Mouse (Mus musculus) neural tube, embryonic 14.5 days (tissue): ENCODE measurements around the gene Lgals3bp. TPM values are rescaled to one million over a fixed set of nuclear protein-coding genes. Genes with fewer than 3 reads are reported as not detected.

Source experiments
- ATAC-seq: fragments of 200-750 bp; cut with Nextera tagmentation; 2 replicates; pipeline ENCODE4 v1.8.0; 2017; ENCODE audit warnings: low read depth, mild to moderate bottlenecking, moderate TSS enrichment, moderate library complexity
- H3K27ac ChIP-seq: fragments of 300-500 bp; sonication (generic); 2 replicates; pipeline ENCODE4 v1.5.1; 2014; ENCODE audit warnings: low read depth, mild to moderate bottlenecking, control low read depth, low read length, moderate library complexity, mixed read lengths
- H3K27me3 ChIP-seq: fragments of 300-500 bp; sonication (generic); 2 replicates; pipeline ENCODE4 v1.6.1; 2014; ENCODE audit warnings: low read length; ENCODE audit not compliant: control insufficient read depth, insufficient read depth
- H3K36me3 ChIP-seq: fragments of 300-500 bp; sonication (generic); 2 replicates; pipeline ENCODE4 v1.6.1; 2014; ENCODE audit warnings: low read length, mixed read lengths; ENCODE audit not compliant: control insufficient read depth, insufficient read depth
- H3K4me1 ChIP-seq: fragments of 300-500 bp; sonication (generic); 2 replicates; pipeline ENCODE4 v1.6.1; 2014; ENCODE audit warnings: low read length; ENCODE audit not compliant: control insufficient read depth, insufficient read depth
- H3K4me2 ChIP-seq: fragments of 300-500 bp; sonication (generic); 2 replicates; pipeline ENCODE4 v1.6.1; 2014; ENCODE audit warnings: mild to moderate bottlenecking, low read depth, low read length, control low read depth
- H3K4me3 ChIP-seq: fragments of 300-500 bp; sonication (generic); 2 replicates; pipeline ENCODE4 v1.5.1; 2014; ENCODE audit warnings: low read depth, low read length, control low read depth, mixed read lengths
- H3K9ac ChIP-seq: fragments of 300-500 bp; sonication (generic); replicated peaks from 2 replicates; pipeline ENCODE4 v1.6.1; 2014; ENCODE audit warnings: low read depth, mild to moderate bottlenecking, control low read depth, low read length, mixed read lengths
- H3K9me3 ChIP-seq: fragments of 300-500 bp; sonication (generic); 2 replicates; pipeline ENCODE4 v1.6.1; 2016; ENCODE audit warnings: low read length; ENCODE audit not compliant: control insufficient read depth
- WGBS: fragments of 180-500 bp; shearing (Covaris S2); extraction: QIAGEN DNeasy Blood & Tissue Kit; methylation state at CpG from one replicate; pipeline ENCODE4 v1.1.7; 2014; 5-methylcytosine and 5-hydroxymethylcytosine counted together
- polyA plus RNA-seq: library from polyadenylated mRNA; unstranded; fragments of >200 nt; fragmentation: Nextera tagmentation; extraction: Ambion mirVana; gene quantifications from 2 replicates; pipeline ENCODE4 v1.2.1, GENCODE M21; 2014

Gene Lgals3bp
- polyA plus RNA-seq, 1 experiment from 2014 or later: 1.9 TPM

DNA sequence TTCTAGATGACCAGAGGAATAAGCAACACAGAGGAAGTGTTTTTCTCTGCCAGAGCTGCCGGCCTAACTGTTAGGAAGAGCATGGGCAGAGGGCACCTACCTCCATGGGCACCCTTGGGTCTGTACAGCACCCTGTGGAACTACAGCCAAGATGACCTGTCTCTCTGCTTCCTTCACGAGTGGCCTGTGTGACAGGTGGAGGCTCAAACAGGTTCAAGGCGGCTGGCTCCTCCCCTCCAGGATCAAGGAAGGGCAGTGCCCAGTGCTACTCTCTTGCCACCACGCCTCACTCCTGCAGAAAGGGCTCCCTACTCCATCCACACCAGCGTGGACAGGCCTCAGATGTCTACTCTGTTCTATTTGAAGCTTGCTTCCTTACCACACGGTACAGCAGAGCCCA is 13.7 kb upstream of the Lgals3bp start:
- Histone ChIP-seq H3K36me3 (peaks cover 5% of the 10 kb centered on the region; the same call in 1 of the 2 replicates), H3K4me1 (peaks cover 14% of the 10 kb centered on the region), H3K9me3 (no peaks in the 10 kb centered on the region), H3K9ac (0 out of 2 replicates have a peak overlapping the region, but pooled peaks have one; percentile 7), H3K4me3 (no peak overlapping the region), H3K27me3 (no peaks in the 10 kb centered on the region), H3K27ac (no peak overlapping the region), H3K4me2 (no peak overlapping the region)
- 88% methylated on average over 6 of the region's 6 CpGs for WGBS
- ATAC-seq: no peak

DNA sequence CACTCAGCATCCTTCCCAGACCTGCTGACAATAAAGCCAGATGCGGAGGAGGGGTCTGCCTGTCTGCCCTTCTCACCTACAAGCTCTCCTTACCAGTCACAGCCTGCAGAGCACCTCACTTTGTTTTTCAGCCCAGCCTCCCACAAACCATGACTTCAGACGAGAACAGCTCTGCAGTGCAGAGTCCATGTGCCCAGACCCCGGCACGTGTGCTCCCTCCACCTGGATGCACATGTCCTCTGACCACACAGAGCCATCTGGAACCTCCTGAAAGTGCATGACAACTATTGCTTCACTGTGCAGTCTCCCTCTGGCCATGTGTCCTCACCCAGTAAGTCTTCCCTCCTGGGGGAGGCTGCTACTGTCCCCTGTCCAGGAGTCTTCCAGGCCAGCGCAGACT is 12.4 kb upstream of the Lgals3bp start:
- Histone ChIP-seq H3K36me3 (peaks cover 5% of the 10 kb centered on the region; the same call in 1 of the 2 replicates), H3K9me3 (no peaks in the 10 kb centered on the region), H3K27ac (no peak overlapping the region), H3K4me3 (no peak overlapping the region), H3K9ac (no peak overlapping the region), H3K4me2 (no peak overlapping the region), H3K4me1 (peaks cover 11% of the 10 kb centered on the region), H3K27me3 (no peaks in the 10 kb centered on the region)
- no peak for ATAC-seq
- 91% methylated on average over 5 of the region's 5 CpGs for WGBS

DNA sequence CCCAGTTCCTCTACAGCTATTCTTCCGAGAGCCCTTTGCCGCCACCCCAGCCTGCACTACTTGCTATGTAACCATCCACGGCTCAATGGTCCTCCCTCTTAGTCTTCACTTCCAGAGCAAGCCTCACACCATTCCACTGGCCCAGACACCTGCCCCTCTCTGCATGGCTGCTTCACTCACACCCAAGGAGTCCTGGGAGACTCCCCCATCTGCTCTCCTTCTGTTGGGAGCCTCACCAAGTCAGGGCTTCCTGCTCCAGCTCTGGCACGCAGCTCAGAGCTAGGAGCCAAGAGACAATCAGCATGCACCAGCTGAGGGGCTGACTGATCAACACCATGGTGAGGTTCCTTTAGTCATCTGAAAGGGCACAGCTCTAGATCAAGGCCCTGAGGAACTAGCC is 11.2 kb upstream of the Lgals3bp start:
- Histone ChIP-seq H3K9ac (no peak overlapping the region), H3K4me1 (peaks cover 7% of the 10 kb centered on the region), H3K27ac (no peak overlapping the region), H3K4me3 (no peak overlapping the region), H3K27me3 (no peaks in the 10 kb centered on the region), H3K9me3 (no peaks in the 10 kb centered on the region), H3K36me3 (peaks cover 5% of the 10 kb centered on the region; the same call in 1 of the 2 replicates), H3K4me2 (no peak overlapping the region)
- WGBS: 74% methylated on average over 4 of the region's 4 CpGs
- no peak for ATAC-seq

DNA sequence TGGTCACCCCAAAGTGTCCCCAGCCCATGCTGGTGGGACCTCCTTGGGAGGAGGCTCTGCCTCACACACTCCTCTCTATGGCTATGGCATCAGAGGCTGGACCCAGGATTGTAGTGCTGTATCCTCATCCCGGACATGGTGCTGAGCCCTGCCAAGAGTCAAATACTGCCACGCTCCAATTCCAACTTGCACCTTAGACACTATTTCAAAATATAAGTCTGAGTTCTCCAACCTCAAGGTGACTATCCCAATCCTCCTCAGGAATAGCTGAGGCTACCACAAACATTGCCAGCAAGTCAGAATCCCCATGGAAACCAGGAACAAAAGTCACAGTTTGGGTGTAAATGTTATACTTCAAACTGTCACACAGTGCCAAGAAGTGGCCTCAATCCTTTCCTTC is 10.7 kb upstream of the Lgals3bp start:
- H3K4me3 ChIP-seq: no peak overlapping the region
- peaks cover 2% of the 10 kb centered on the region; the same call in 1 of the 2 replicates for H3K4me1 ChIP-seq
- H3K9me3 ChIP-seq: no peaks in the 10 kb centered on the region
- H3K27me3 ChIP-seq: no peaks in the 10 kb centered on the region
- no peak overlapping the region for H3K27ac ChIP-seq
- 94% methylated on average over 2 of the region's 2 CpGs for WGBS
- H3K36me3 ChIP-seq: peaks cover 5% of the 10 kb centered on the region; the same call in 1 of the 2 replicates
- H3K9ac ChIP-seq: no peak overlapping the region
- no peak overlapping the region for H3K4me2 ChIP-seq
- ATAC-seq: no peak

DNA sequence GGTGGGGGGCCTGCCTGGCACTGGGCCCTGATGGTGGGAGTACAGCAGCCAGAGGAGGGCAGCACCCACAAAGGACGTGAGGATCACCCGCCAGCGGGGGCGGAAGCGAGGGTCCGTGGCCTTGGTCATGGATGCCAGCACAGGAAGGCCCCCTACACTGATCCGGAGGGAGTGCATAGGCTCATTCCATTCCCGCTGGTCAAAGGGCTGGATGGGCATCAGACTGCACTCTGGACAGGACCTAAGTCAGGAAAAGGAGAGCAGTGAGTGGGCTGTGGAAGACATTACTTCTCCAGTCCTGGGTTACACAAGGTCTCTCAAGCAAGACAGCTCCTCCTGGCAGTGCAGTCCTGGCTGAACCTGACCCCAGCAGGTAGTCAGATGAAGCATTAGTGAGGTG is 9.4 kb upstream of the Lgals3bp start:
- Histone ChIP-seq H3K9ac (no peak overlapping the region), H3K4me1 (no peaks in the 10 kb centered on the region), H3K36me3 (peaks cover 10% of the 10 kb centered on the region; the same call in 1 of the 2 replicates), H3K9me3 (no peaks in the 10 kb centered on the region), H3K27ac (no peak overlapping the region), H3K4me3 (no peak overlapping the region), H3K27me3 (no peaks in the 10 kb centered on the region), H3K4me2 (no peak overlapping the region)
- ATAC-seq: no peak
- 97% methylated on average over 8 of the region's 8 CpGs for WGBS

DNA sequence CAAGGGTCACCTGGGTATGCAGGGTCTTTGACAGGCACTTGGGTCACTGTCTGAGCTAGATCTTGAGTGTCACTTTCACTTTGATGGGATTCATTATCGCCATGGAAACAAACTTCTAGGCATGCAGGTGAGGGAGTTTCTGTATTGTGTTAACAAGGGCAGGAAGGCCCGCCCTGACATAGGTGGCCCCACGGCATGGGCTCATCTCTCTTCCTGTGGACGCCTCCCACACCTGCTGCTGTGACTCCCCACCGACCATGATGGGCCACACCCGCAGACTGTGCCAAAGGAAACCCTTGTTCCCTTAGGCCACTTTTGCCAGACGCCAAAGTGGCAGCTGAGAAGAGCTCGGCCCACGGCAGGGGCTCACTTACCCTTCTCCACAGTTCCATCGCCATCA is 8.6 kb upstream of the Lgals3bp start:
- Histone ChIP-seq H3K4me1 (no peaks in the 10 kb centered on the region), H3K36me3 (peaks cover 14% of the 10 kb centered on the region; the same call in 1 of the 2 replicates), H3K9me3 (no peaks in the 10 kb centered on the region), H3K4me2 (no peak overlapping the region), H3K9ac (no peak overlapping the region), H3K27me3 (no peaks in the 10 kb centered on the region), H3K27ac (no peak overlapping the region), H3K4me3 (no peak overlapping the region)
- 90% methylated on average over 10 of the region's 10 CpGs for WGBS
- ATAC-seq: no peak

DNA sequence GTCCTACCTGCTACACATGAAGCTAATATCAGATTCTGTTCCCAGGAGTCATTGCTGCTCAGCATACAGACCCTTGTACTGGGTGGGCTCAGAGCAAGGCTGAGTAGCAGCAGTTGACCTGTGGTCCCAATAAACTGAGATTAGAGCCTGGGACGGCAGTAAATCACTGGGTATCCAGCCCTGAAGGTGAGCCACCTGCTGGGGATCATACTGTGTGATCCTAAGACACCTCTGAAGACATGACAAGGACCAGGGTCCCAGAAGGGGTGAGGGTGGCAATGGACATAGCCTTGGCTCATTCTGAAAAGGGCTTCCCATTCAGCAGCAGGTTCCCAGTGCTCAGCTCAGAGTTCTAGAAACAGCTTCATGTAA is 8.2 kb upstream of the Lgals3bp start:
- Histone ChIP-seq H3K27me3 (no peaks in the 10 kb centered on the region), H3K4me1 (no peaks in the 10 kb centered on the region), H3K36me3 (peaks cover 14% of the 10 kb centered on the region; the same call in 1 of the 2 replicates), H3K9me3 (no peaks in the 10 kb centered on the region), H3K4me2 (no peak overlapping the region), H3K4me3 (no peak overlapping the region), H3K27ac (no peak overlapping the region), H3K9ac (no peak overlapping the region)
- WGBS: 59% methylated on average over 1 of the region's 1 CpGs
- no peak for ATAC-seq

DNA sequence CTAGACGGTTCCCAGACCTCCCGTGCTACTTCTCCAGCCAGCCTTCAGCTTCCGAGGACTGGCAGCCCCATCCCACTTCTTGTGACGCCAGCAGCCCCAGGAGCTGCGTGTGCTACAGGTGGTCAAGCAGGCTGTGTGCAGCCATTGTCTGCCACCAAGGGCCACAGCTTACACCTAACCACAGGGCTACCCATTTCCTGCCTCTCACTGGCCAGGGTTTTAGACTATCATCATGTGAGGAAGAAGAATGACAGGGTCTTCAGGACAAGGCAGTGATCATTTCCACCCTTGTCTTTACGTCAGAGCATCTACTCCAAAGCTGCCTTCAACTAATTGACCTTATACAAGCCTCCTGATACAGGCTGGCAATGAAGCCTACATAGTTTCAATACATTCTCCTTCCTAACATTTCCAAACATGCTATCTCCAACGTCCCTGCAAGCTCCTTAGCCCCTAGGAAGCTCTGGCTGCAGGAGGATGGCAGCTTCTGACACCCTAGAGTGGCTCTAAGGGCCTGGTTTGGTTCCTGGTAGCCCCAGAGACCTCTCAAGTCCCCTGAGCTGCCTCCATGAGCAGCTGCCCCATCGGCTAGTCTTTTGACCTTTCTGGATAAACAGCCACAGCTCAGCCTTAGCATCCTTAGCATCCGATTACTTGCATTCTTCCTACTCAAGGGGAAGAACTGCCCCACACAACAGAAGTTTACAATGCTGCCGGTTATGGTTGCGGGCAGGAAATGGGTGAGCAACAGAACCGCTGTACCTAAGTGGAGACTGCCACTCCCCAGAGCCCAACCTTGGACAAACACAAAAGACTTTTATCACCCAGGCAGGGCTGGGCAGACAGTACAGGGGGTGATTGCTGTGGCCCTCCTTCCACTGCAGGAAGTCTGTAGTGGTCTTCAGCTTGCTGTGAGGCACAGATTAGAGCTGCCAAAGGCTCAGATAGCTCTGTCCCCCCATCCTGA is 7.5 kb upstream of the Lgals3bp start:
- Histone ChIP-seq H3K4me3 (no peak overlapping the region), H3K27ac (no peak overlapping the region), H3K9me3 (no peaks in the 10 kb centered on the region), H3K9ac (0 out of 2 replicates have a peak overlapping the region, but pooled peaks have one; percentile 16), H3K27me3 (no peaks in the 10 kb centered on the region), H3K4me1 (no peaks in the 10 kb centered on the region), H3K4me2 (no peak overlapping the region), H3K36me3 (peaks cover 13% of the 10 kb centered on the region; the same call in 1 of the 2 replicates)
- no peak for ATAC-seq
- WGBS: 68% methylated on average over 12 of the region's 12 CpGs

DNA sequence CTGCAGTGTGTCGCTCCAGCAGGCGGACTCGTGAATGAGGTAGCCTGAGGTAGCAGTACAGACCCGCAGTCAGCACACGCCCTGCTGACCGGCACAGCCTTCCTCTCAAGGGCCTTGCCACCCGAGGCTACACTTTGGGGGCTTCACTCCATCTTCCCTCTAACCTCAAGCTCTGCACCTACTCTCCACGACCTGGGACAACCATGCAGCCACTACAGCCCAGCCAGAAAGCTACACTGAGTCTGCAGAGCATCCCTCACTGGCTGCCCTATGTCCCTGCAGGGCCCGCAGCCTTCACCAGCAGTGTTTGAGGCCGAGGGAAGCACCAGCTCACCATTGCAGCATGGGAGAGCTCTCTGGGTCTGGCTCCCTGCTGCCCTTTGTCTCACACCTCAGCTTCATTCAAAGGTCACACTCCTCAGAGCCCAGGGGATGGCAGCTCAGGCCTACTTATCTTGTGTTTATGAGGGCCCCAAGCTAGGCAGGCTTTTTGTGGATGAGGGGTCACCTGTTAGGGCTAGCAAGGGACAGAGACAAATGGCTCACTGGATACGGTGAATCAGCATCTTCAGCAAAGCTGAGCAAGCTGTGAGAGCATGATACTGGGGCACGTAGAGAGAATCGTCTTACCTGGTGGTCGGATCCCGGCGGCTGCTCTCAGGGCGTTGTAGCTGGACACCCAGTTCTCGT is 6.3 kb upstream of the Lgals3bp start:
- no peak overlapping the region for H3K9ac ChIP-seq
- H3K4me1 ChIP-seq: no peaks in the 10 kb centered on the region
- no peak overlapping the region for H3K4me2 ChIP-seq
- H3K9me3 ChIP-seq: no peaks in the 10 kb centered on the region
- no peak overlapping the region for H3K27ac ChIP-seq
- H3K36me3 ChIP-seq: peaks cover 9% of the 10 kb centered on the region; the same call in 1 of the 2 replicates
- WGBS: 86% methylated on average over 18 of the region's 18 CpGs
- no peak for ATAC-seq
- H3K4me3 ChIP-seq: no peak overlapping the region
- no peaks in the 10 kb centered on the region for H3K27me3 ChIP-seq
